Mouse (Mus musculus) G1E (cell line): ENCODE results near the gene Man2b2. TPM values are rescaled to one million over a fixed set of nuclear protein-coding genes. Genes with fewer than 3 reads are reported as not detected.

ENCODE experiments used
- ATAC-seq: 2 replicates; pipeline ENCODE4 v1.8.0; 2016; ENCODE audit warnings: mild to moderate bottlenecking; ENCODE audit not compliant: insufficient number of reproducible peaks, poor library complexity, low FRiP score, severe bottlenecking; ENCODE audit errors: extremely low read depth
- DNase-seq: peaks from one replicate; pipeline ENCODE4 v3.0.0; 2012; ENCODE audit warnings: low spot score
- H3K27me3 ChIP-seq: 2 replicates; pipeline ENCODE4 v1.6.1; 2012; ENCODE audit warnings: mild to moderate bottlenecking, low read length, inconsistent platforms; ENCODE audit not compliant: insufficient read depth
- H3K36me3 ChIP-seq: replicated peaks from 2 replicates; pipeline ENCODE3; 2012; ENCODE audit warnings: mild to moderate bottlenecking, inconsistent platforms
- H3K4me1 ChIP-seq: 2 replicates; pipeline ENCODE4 v1.6.1; 2012; ENCODE audit warnings: low read depth, low read length, inconsistent platforms, mixed read lengths; ENCODE audit not compliant: insufficient read depth
- H3K4me3 ChIP-seq: 2 replicates; pipeline ENCODE4 v1.5.1; 2012; ENCODE audit warnings: low read depth, mild to moderate bottlenecking, inconsistent platforms, low read length, moderate library complexity, mixed read lengths
- H3K9me3 ChIP-seq: replicated peaks from 2 replicates; pipeline ENCODE4 v1.6.1; 2012; ENCODE audit warnings: inconsistent platforms
- CTCF ChIP-seq: IDR thresholded peaks from 2 replicates; pipeline ENCODE4 v1.5.1; 2012; ENCODE audit warnings: low read depth, low read length, inconsistent platforms, mixed read lengths
- GATA1 ChIP-seq: IDR thresholded peaks from 2 replicates; pipeline ENCODE4 v1.6.1; 2012; ENCODE audit warnings: borderline replicate concordance, low read length, inconsistent platforms, mixed read lengths
- GATA2 ChIP-seq: IDR thresholded peaks from 2 replicates; pipeline ENCODE4 v1.6.1; 2012; ENCODE audit warnings: low read depth, low read length, inconsistent platforms, borderline replicate concordance
- POLR2AphosphoS5 ChIP-seq: IDR thresholded peaks from 2 replicates; pipeline ENCODE4 v1.6.1; 2012; ENCODE audit warnings: low read depth, low read length, inconsistent platforms; ENCODE audit not compliant: insufficient replicate concordance
- TAL1 ChIP-seq: conservative IDR thresholded peaks from 2 replicates; pipeline ENCODE4 v1.6.1; 2012; ENCODE audit warnings: low read depth, low read length, inconsistent platforms, mixed read lengths
- polyA plus RNA-seq: library from polyadenylated mRNA; stranded (reverse); fragments of >175 nt; gene quantifications from 2 replicates; pipeline ENCODE4 v1.2.3, GENCODE M21; 2012
- total RNA-seq, 2 experiments: library from RNA; stranded (forward) in 1 of 2; stranded (reverse) in 1 of 2; fragments of 200-1000 nt in 1 of 2; fragments of >200 nt in 1 of 2; fragmentation: Nextera tagmentation in 1 of 2; gene quantifications; 2 replicates each; pipeline ENCODE4 v1.2.3; 2014 to 2017

Gene Man2b2
- total and polyA plus RNA-seq, 3 experiments, result 18.6 to 45.0 (median 39.3) TPM

DNA sequence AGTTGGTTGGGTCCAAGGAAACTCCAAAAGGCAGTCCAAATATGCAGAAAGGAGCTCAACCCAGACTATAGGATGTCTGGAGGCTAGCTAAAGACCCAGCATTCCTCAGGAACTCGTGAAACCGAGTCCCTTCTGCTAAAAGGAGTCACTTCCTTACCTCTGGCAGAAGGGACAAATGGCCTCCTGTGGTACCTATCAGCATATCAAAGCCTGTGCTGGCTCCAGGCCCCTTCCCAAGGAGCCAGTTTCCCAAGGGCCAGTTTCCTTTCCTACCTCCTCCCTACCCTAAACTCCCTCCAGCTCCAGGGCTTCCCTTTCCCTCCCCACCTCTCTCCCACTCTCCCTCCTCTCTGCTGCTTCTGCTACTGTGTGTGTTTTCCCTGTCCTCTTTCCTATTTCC lies 53.3 kb downstream of the Man2b2 start:
- Histone ChIP-seq H3K36me3 (no peaks in the 10 kb centered on the region), H3K9me3 (peaks cover 13% of the 10 kb centered on the region), H3K4me3 (no peak overlapping the region), H3K27me3 (peaks cover 8% of the 10 kb centered on the region), H3K4me1 (no peaks in the 10 kb centered on the region)
- ATAC-seq (no peak), DNase-seq (no peak)
- no peak for TF ChIP-seq CTCF
- TF ChIP-seq GATA2, result no peak

DNA sequence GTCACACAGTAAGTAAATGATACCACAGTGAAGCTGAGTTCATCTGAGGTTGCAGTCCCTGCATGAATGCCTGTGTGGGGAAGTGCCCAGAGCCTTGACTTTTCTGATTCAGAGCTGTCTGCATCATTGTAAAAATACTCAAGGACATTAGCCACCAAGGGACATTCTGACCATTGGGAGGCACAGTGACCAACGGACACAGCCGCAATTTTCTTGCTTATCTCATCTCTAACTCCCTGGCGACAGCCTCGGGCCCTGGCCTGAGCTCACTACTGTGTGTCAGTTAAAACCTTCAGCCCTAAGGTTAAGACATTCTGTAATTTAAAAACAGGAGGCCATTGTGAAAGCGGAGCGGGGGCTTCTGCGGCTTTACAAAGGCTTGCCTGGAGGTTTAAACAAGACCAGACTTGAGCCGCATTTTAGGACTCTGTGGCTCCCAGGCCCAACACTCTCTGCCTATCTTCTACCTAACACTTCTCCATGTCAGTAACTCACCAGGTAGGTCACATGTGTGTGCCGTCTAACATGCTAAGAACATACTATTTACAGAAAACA lies 54.4 kb downstream of the Man2b2 start:
- peaks cover 8% of the 10 kb centered on the region for H3K27me3 ChIP-seq
- H3K4me1 ChIP-seq, result peaks cover 2% of the 10 kb centered on the region; the same call in 1 of the 2 replicates
- ATAC-seq (no peak), DNase-seq (no peak)
- no peak for TF ChIP-seq GATA1
- no peak for TF ChIP-seq POLR2AphosphoS5
- TF ChIP-seq TAL1, result no peak
- no peak for TF ChIP-seq GATA2
- no peak for TF ChIP-seq CTCF
- no peak overlapping the region for H3K4me3 ChIP-seq
- no peaks in the 10 kb centered on the region for H3K36me3 ChIP-seq
- H3K9me3 ChIP-seq, result peaks cover 13% of the 10 kb centered on the region

DNA sequence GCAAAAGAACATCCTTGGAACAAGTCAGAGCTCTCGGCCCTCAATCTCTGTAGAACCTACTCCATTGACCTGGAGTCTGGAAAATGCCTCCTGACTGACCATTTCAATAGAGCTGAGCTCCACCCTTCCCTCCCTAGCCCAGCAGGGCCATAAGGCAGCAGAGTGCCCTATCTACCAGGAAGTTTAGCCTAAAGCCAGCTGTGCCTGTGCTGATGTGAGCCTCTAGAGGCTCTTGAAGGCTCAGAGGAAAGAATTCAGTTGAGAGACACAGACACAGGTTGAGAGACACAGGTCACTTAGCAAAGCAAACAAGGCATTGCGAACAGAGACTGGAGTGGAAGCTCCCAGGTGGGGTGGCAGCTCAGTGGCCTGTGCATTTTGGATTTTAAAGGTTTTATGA lies 55.1 kb downstream of the Man2b2 start:
- Histone ChIP-seq H3K9me3 (peaks cover 10% of the 10 kb centered on the region), H3K4me3 (no peak overlapping the region), H3K4me1 (peaks cover 2% of the 10 kb centered on the region; the same call in 1 of the 2 replicates), H3K27me3 (peaks cover 10% of the 10 kb centered on the region), H3K36me3 (no peaks in the 10 kb centered on the region)
- DNase-seq (no peak), ATAC-seq (no peak)
- TF ChIP-seq POLR2AphosphoS5 (no peak), TAL1 (no peak), GATA1 (no peak), CTCF (no peak), GATA2 (no peak)

GRCm38 (mm10) chr5:36772586-36772985 lies 57.9 kb downstream of the Man2b2 start:
- TF ChIP-seq TAL1 (no peak), CTCF (no peak), GATA2 (no peak), POLR2AphosphoS5 (no peak), GATA1 (no peak)
- Histone ChIP-seq H3K27me3 (peaks cover 18% of the 10 kb centered on the region), H3K4me3 (no peak overlapping the region), H3K9me3 (no peaks in the 10 kb centered on the region), H3K36me3 (no peaks in the 10 kb centered on the region), H3K4me1 (peaks cover 2% of the 10 kb centered on the region; the same call in 1 of the 2 replicates)
- no peak for DNase-seq
- no peak for ATAC-seq

DNA sequence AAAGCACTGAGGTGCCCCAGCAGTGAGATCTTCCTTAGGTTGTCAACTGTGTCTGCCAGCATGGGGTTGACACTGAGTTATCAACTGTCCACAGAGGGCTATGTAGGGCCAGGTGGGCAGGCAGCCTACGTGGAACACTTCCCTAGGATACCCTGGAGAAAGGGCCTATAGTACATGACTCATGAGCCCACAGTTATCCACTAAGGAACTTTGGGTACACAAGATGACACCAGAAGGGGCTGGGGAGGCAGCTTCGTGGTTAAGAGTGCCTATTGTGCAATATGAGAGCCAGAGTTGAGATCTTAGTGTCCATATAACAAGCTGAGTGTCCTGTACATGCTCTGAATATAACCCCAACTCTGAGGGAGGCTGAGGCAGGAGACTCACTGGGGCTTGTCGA lies 60.9 kb downstream of the Man2b2 start:
- H3K4me1 ChIP-seq, result peaks cover 2% of the 10 kb centered on the region; the same call in 1 of the 2 replicates
- peaks cover 15% of the 10 kb centered on the region for H3K27me3 ChIP-seq
- TF ChIP-seq GATA1, result no peak
- no peak for TF ChIP-seq POLR2AphosphoS5
- no peak for TF ChIP-seq CTCF
- TF ChIP-seq GATA2, result no peak
- TF ChIP-seq TAL1, result no peak
- no peak for DNase-seq
- no peak overlapping the region for H3K4me3 ChIP-seq
- ATAC-seq, result no peak
- H3K36me3 ChIP-seq, result no peaks in the 10 kb centered on the region
- H3K9me3 ChIP-seq, result no peaks in the 10 kb centered on the region

DNA sequence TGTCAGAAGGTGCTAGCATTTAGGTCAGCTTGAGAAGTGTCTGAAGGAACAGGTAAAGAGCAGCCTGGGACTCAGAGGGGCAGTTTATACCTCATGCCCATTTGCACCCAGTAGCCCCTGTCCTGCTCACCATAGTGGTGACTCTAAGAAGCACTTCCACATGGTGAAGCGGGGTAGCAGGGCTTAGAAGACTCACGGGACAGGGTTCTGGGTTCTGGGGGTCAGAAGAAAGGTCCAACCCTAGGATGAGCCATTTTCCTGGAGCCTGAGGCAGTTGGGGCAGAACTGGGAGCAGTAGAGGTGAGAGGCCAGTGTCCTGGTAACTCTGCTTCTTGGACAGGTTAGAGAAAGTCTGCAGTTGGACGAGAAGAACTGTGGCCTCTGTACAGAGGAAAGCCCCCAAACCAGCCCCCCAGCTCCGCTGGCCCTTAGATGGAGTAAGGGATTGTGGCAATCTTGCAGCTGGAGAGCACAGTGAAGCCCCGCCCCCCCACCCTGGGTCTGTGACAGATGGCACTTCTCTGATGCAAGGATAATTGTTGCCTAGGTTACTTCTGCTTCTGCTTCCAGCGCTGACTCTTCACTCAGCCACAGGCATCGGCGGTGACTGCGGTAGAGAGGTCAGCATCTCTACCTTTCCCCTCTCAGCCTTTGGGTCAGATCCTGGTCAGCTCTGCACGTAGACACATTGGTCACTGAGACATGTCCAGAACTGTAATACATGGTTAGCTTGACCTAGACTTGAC lies 63.3 kb downstream of the Man2b2 start:
- ATAC-seq (no peak), DNase-seq (no peak)
- no peaks in the 10 kb centered on the region for H3K36me3 ChIP-seq
- H3K4me3 ChIP-seq, result no peak overlapping the region
- H3K4me1 ChIP-seq, result peaks cover 2% of the 10 kb centered on the region; the same call in 1 of the 2 replicates
- H3K9me3 ChIP-seq, result no peaks in the 10 kb centered on the region
- H3K27me3 ChIP-seq, result peaks cover 19% of the 10 kb centered on the region
- TF ChIP-seq POLR2AphosphoS5 (no peak), TAL1 (no peak), GATA1 (no peak), CTCF (no peak), GATA2 (no peak)

DNA sequence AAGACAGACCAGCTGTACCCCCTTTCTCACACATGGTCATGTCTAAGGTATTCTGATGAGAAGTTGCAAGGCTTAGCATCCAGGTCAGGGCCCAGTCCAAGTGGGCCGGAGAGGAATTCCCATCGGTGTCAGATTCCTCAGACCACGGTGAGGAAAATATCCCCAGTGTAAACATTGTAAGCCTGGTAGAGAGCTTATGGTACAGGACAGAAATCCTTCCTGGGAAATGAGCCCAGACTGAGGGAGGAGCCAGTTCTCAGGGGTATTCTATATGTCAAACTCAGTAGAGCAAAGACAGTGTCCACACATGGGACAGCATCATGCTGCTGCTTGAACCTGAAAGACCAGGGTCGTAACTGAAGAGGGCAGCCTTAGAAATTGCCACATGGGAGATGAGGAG lies 70.6 kb downstream of the Man2b2 start:
- no peak for TF ChIP-seq GATA1
- no peak for TF ChIP-seq POLR2AphosphoS5
- no peak for TF ChIP-seq TAL1
- no peak for TF ChIP-seq CTCF
- TF ChIP-seq GATA2, result no peak
- peaks cover 10% of the 10 kb centered on the region for H3K27me3 ChIP-seq
- no peaks in the 10 kb centered on the region for H3K4me1 ChIP-seq
- no peak overlapping the region for H3K4me3 ChIP-seq
- no peaks in the 10 kb centered on the region for H3K36me3 ChIP-seq
- DNase-seq, result no peak
- H3K9me3 ChIP-seq, result no peaks in the 10 kb centered on the region
- ATAC-seq, result no peak
